16 mouse cellular contexts compared by ENCODE assay signal in the genomic region with DNA sequence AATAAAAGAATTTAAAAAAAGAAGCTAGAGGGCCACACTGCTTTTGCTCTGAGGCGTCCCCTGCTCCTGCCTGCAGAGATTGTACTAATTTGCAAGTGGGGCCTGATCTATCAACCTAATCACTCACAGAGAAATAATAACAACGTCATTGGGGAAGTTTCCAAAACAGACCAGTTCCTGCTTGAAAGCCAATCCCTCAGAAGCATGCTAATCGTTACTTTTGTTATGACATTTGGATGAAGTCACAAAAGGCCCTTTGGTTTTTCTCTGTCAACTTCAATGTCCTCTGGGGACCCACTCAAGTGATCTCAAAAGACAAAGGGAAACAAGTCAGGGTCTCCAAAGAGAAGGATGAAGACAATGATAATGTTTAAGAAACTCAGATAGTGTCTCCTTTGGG.
"Had no signal": no experiment of that assay in that cellular context is flagged by ENCODE, and none has a peak within 500 bp of the region (broad histone marks: within the 10 kb centered on the region; RNA-seq: fewer than 3 reads in every experiment).

No protein-coding gene starts in this region.

- H3K4me1 ChIP-seq: midbrain, embryonic 12.5 days; neural tube, embryonic 13.5 days; neural tube, embryonic 15.5 days had no signal

- ATAC-seq: midbrain, embryonic 16.5 days had no signal

- DNase-seq: lung, adult 18-20 months; lung, postnatal 10 days; lung, postnatal 4 days; midbrain, embryonic 14.5 days; retina, postnatal 1 day; right cerebral cortex, adult 18-20 months; right cerebral cortex, postnatal 25 days; thymus, adult 18-20 months; thymus, postnatal 14 days; thymus, postnatal 36 days had no signal

- H3K9ac ChIP-seq: midbrain, embryonic 12.5 days; neural tube, embryonic 13.5 days; neural tube, embryonic 15.5 days had no signal

- H3K9me3 ChIP-seq: midbrain, embryonic 10.5 days; midbrain, embryonic 12.5 days; neural tube, embryonic 13.5 days; neural tube, embryonic 15.5 days had no signal

- H3K36me3 ChIP-seq: midbrain, embryonic 10.5 days; midbrain, embryonic 12.5 days; neural tube, embryonic 13.5 days; neural tube, embryonic 15.5 days had no signal

- H3K27me3 ChIP-seq: midbrain, embryonic 12.5 days; neural tube, embryonic 13.5 days; neural tube, embryonic 15.5 days had no signal

- H3K27ac ChIP-seq: midbrain, embryonic 10.5 days; midbrain, embryonic 12.5 days; neural tube, embryonic 13.5 days; neural tube, embryonic 15.5 days had no signal

- H3K4me3 ChIP-seq: midbrain, embryonic 10.5 days; midbrain, embryonic 12.5 days; myocyte; neural tube, embryonic 13.5 days; neural tube, embryonic 15.5 days had no signal

- H3K4me2 ChIP-seq: midbrain, embryonic 12.5 days; neural tube, embryonic 13.5 days; neural tube, embryonic 15.5 days had no signal
